Mouse (Mus musculus) granulocyte monocyte progenitor cell, adult 5-6 weeks (primary cell): ENCODE results near the gene Gm28038. TPM values are rescaled to one million over a fixed set of nuclear protein-coding genes. Genes with fewer than 3 reads are reported as not detected.

Experiments
- ATAC-seq: replicated peaks from 2 replicates; pipeline ENCODE4 v1.8.0; 2016; ENCODE audit warnings: mild to moderate bottlenecking, moderate TSS enrichment, inconsistent platforms; ENCODE audit not compliant: poor library complexity, severe bottlenecking
- total RNA-seq, 2 experiments: library from RNA; stranded (forward) in 1 of 2; stranded (reverse) in 1 of 2; fragments of 200-712, 200-1000 nt in 1 of 2; fragments of >200 nt in 1 of 2; fragmentation: Nextera tagmentation in 1 of 2; gene quantifications; 2 replicates each; pipeline ENCODE4 v1.2.3; 2014 to 2017

Gene Gm28038
- total RNA-seq, 2 experiments from 2014 or later = 19.1 TPM; not detected in 1

- no peak for ATAC-seq
Measured at GRCm38 (mm10) chr2:30255631-30256395, 25.0 kb upstream of the Gm28038 start.

- no peak for ATAC-seq
Measured at GRCm38 (mm10) chr2:30256616-30257350, 24.1 kb upstream of the Gm28038 start.

GRCm38 (mm10) chr2:30257699-30258460, 23.0 kb upstream of the Gm28038 start:
- peak; percentile 66 for ATAC-seq

- peak; percentile 34 for ATAC-seq
Measured at GRCm38 (mm10) chr2:30258600-30258999, 22.2 kb upstream of the Gm28038 start.

- no peak for ATAC-seq
Measured at GRCm38 (mm10) chr2:30259131-30260064, 21.4 kb upstream of the Gm28038 start.

GRCm38 (mm10) chr2:30261064-30261736, 19.6 kb upstream of the Gm28038 start:
- no peak for ATAC-seq

- ATAC-seq = no peak
Measured at GRCm38 (mm10) chr2:30261921-30262839, 18.7 kb upstream of the Gm28038 start.

- no peak for ATAC-seq
Measured at GRCm38 (mm10) chr2:30262840-30263441, 17.9 kb upstream of the Gm28038 start.

- no peak for ATAC-seq
Measured at GRCm38 (mm10) chr2:30263811-30264210, 17.0 kb upstream of the Gm28038 start.

- ATAC-seq = no peak
Measured at GRCm38 (mm10) chr2:30264671-30265519, 15.9 kb upstream of the Gm28038 start.

- no peak for ATAC-seq
Measured at GRCm38 (mm10) chr2:30265767-30266253, 15.0 kb upstream of the Gm28038 start, which contains the start of gene Phyhd1. Gene Phyhd1, plus strand, starts transcription at chr2:30266203.

GRCm38 (mm10) chr2:30266392-30266941, 14.4 kb upstream of the Gm28038 start:
- ATAC-seq = no peak

- ATAC-seq = no peak
Measured at GRCm38 (mm10) chr2:30267466-30267865, 13.4 kb upstream of the Gm28038 start.

GRCm38 (mm10) chr2:30268371-30268770, 12.5 kb upstream of the Gm28038 start:
- no peak for ATAC-seq

GRCm38 (mm10) chr2:30269241-30269990, 11.4 kb upstream of the Gm28038 start:
- peak; percentile 19; the same call in 1 of the 2 replicates for ATAC-seq

GRCm38 (mm10) chr2:30270134-30270533, 10.7 kb upstream of the Gm28038 start:
- peak; percentile 92 for ATAC-seq
